Mouse (Mus musculus) neural tube, embryonic 11.5 days (tissue): ENCODE measurements around the gene Cdh13. TPM values are rescaled to one million over a fixed set of nuclear protein-coding genes. Genes with fewer than 3 reads are reported as not detected.

Experiments used
- ATAC-seq: fragments of 200-750 bp; cut with Nextera tagmentation; 2 replicates; pipeline ENCODE4 v1.8.0; 2017; ENCODE audit warnings: moderate number of reproducible peaks, mild to moderate bottlenecking, moderate TSS enrichment, moderate library complexity; ENCODE audit not compliant: insufficient read depth, low FRiP score, low TSS enrichment
- DNase-seq: peaks from one replicate; pipeline ENCODE4 v3.0.0-alpha.2; 2015; ENCODE audit warnings: low spot score
- H3K27ac ChIP-seq: fragments of 300-500 bp; sonication (generic); 2 replicates; pipeline ENCODE4 v1.5.1; 2014; ENCODE audit warnings: low read depth, mild to moderate bottlenecking, low read length
- H3K27me3 ChIP-seq: fragments of 300-500 bp; sonication (generic); 2 replicates; pipeline ENCODE4 v1.6.1; 2014; ENCODE audit warnings: mild to moderate bottlenecking, low read length, mixed read lengths; ENCODE audit not compliant: control insufficient read depth, insufficient read depth
- H3K36me3 ChIP-seq: fragments of 300-500 bp; sonication (generic); 2 replicates; pipeline ENCODE4 v1.6.1; 2014; ENCODE audit warnings: mild to moderate bottlenecking, low read length, moderate library complexity, mixed read lengths; ENCODE audit not compliant: control insufficient read depth, insufficient read depth
- H3K4me1 ChIP-seq: fragments of 300-500 bp; sonication (generic); 2 replicates; pipeline ENCODE4 v1.6.1; 2014; ENCODE audit warnings: low read length, mixed read lengths; ENCODE audit not compliant: control insufficient read depth, insufficient read depth
- H3K4me2 ChIP-seq: fragments of 300-500 bp; sonication (generic); 2 replicates; pipeline ENCODE4 v1.6.1; 2014; ENCODE audit warnings: low read depth, mild to moderate bottlenecking, moderate library complexity
- H3K4me3 ChIP-seq: fragments of 300-500 bp; sonication (generic); 2 replicates; pipeline ENCODE4 v1.5.1; 2014; ENCODE audit warnings: low read depth, low read length
- H3K9ac ChIP-seq: fragments of 300-500 bp; sonication (generic); 2 replicates; pipeline ENCODE4 v1.6.1; 2014; ENCODE audit warnings: mild to moderate bottlenecking, low read length
- H3K9me3 ChIP-seq: fragments of 300-500 bp; sonication (generic); 2 replicates; pipeline ENCODE4 v1.6.1; 2016; ENCODE audit warnings: low read length; ENCODE audit not compliant: control insufficient read depth
- WGBS: fragments of 180-500 bp; shearing (Covaris S2); extraction: QIAGEN DNeasy Blood & Tissue Kit; methylation state at CpG from one replicate; pipeline ENCODE4 v1.1.7; 2014; 5-methylcytosine and 5-hydroxymethylcytosine counted together
- polyA plus RNA-seq: library from polyadenylated mRNA; unstranded; fragments of >200 nt; fragmentation: Nextera tagmentation; extraction: Ambion mirVana; gene quantifications from 2 replicates; pipeline ENCODE4 v1.2.1, GENCODE M21; 2014

Cdh13 gene
- polyA plus RNA-seq, 1 experiment from 2014 or later, result 20.5 TPM

GRCm38 (mm10) chr8:119164076-119164475 is 880.5 kb downstream of the Cdh13 start:
- DNase-seq (peak; percentile 57), ATAC-seq (no peak)
- H3K4me3 ChIP-seq, result no peak overlapping the region
- no peaks in the 10 kb centered on the region for H3K27me3 ChIP-seq
- H3K9ac ChIP-seq, result no peak overlapping the region
- no peaks in the 10 kb centered on the region for H3K4me1 ChIP-seq
- H3K9me3 ChIP-seq, result no peaks in the 10 kb centered on the region
- no peak overlapping the region for H3K27ac ChIP-seq
- H3K36me3 ChIP-seq, result no peaks in the 10 kb centered on the region
- H3K4me2 ChIP-seq, result no peak overlapping the region
- 56% methylated on average over 5 of the region's 5 CpGs for WGBS

- Histone ChIP-seq H3K9ac (no peak overlapping the region), H3K4me3 (no peak overlapping the region), H3K27ac (no peak overlapping the region), H3K36me3 (no peaks in the 10 kb centered on the region), H3K27me3 (no peaks in the 10 kb centered on the region), H3K9me3 (no peaks in the 10 kb centered on the region), H3K4me2 (no peak overlapping the region), H3K4me1 (no peaks in the 10 kb centered on the region)
- DNase-seq, result no peak
- no peak for ATAC-seq
- WGBS, result 81% methylated on average over 6 of the region's 6 CpGs
Observed at GRCm38 (mm10) chr8:119177226-119177935, 893.8 kb downstream of the Cdh13 start.

- no peaks in the 10 kb centered on the region for H3K36me3 ChIP-seq
- no peak overlapping the region for H3K27ac ChIP-seq
- H3K9me3 ChIP-seq, result no peaks in the 10 kb centered on the region
- no peak overlapping the region for H3K9ac ChIP-seq
- H3K4me3 ChIP-seq, result no peak overlapping the region
- DNase-seq (no peak), ATAC-seq (no peak)
- 69% methylated on average over 13 of the region's 13 CpGs for WGBS
- H3K4me1 ChIP-seq, result no peaks in the 10 kb centered on the region
- H3K4me2 ChIP-seq, result no peak overlapping the region
- no peaks in the 10 kb centered on the region for H3K27me3 ChIP-seq
Observed at GRCm38 (mm10) chr8:119180626-119181025, 897.1 kb downstream of the Cdh13 start.

- Histone ChIP-seq H3K27ac (no peak overlapping the region), H3K4me2 (no peak overlapping the region), H3K27me3 (no peaks in the 10 kb centered on the region), H3K9ac (no peak overlapping the region), H3K36me3 (no peaks in the 10 kb centered on the region), H3K4me1 (no peaks in the 10 kb centered on the region), H3K4me3 (no peak overlapping the region), H3K9me3 (no peaks in the 10 kb centered on the region)
- ATAC-seq (no peak), DNase-seq (peak; percentile 36)
- WGBS, result 64% methylated on average over 8 of the region's 8 CpGs
Observed at GRCm38 (mm10) chr8:119195695-119196094, 912.2 kb downstream of the Cdh13 start.

GRCm38 (mm10) chr8:119196486-119197150 is 913.1 kb downstream of the Cdh13 start:
- H3K27me3 ChIP-seq, result no peaks in the 10 kb centered on the region
- H3K9ac ChIP-seq, result no peak overlapping the region
- 91% methylated on average over 10 of the region's 10 CpGs for WGBS
- no peak overlapping the region for H3K4me2 ChIP-seq
- H3K9me3 ChIP-seq, result no peaks in the 10 kb centered on the region
- ATAC-seq, result no peak
- H3K4me3 ChIP-seq, result no peak overlapping the region
- H3K36me3 ChIP-seq, result no peaks in the 10 kb centered on the region
- no peak overlapping the region for H3K27ac ChIP-seq
- H3K4me1 ChIP-seq, result no peaks in the 10 kb centered on the region
- no peak for DNase-seq

- Histone ChIP-seq H3K27ac (no peak overlapping the region), H3K4me2 (no peak overlapping the region), H3K9me3 (peaks cover 3% of the 10 kb centered on the region; the same call in 1 of the 2 replicates), H3K36me3 (no peaks in the 10 kb centered on the region), H3K27me3 (no peaks in the 10 kb centered on the region), H3K4me1 (no peaks in the 10 kb centered on the region), H3K9ac (no peak overlapping the region), H3K4me3 (no peak overlapping the region)
- 91% methylated on average over 9 of the region's 9 CpGs for WGBS
- ATAC-seq (no peak), DNase-seq (no peak)
Observed at GRCm38 (mm10) chr8:119208567-119208966, 925.0 kb downstream of the Cdh13 start.

GRCm38 (mm10) chr8:119224547-119224946 is 941.0 kb downstream of the Cdh13 start:
- Histone ChIP-seq H3K4me3 (no peak overlapping the region), H3K27ac (no peak overlapping the region), H3K27me3 (no peaks in the 10 kb centered on the region), H3K36me3 (no peaks in the 10 kb centered on the region), H3K9me3 (no peaks in the 10 kb centered on the region), H3K4me2 (no peak overlapping the region), H3K4me1 (no peaks in the 10 kb centered on the region), H3K9ac (no peak overlapping the region)
- whole genome bisulfite sequencing, result 3% methylated on average over 1 of the region's 1 CpGs
- DNase-seq (peak; percentile 37), ATAC-seq (no peak)

GRCm38 (mm10) chr8:119245181-119245580 is 961.6 kb downstream of the Cdh13 start:
- no peak for DNase-seq
- Histone ChIP-seq H3K9ac (no peak overlapping the region), H3K9me3 (no peaks in the 10 kb centered on the region), H3K4me3 (no peak overlapping the region), H3K27me3 (no peaks in the 10 kb centered on the region), H3K4me1 (no peaks in the 10 kb centered on the region), H3K4me2 (no peak overlapping the region), H3K27ac (no peak overlapping the region), H3K36me3 (no peaks in the 10 kb centered on the region)
- 52% methylated on average over 4 of the region's 4 CpGs for WGBS
- ATAC-seq, result no peak

- ATAC-seq, result no peak
- Histone ChIP-seq H3K4me3 (no peak overlapping the region), H3K9ac (no peak overlapping the region), H3K4me2 (no peak overlapping the region), H3K27ac (no peak overlapping the region), H3K9me3 (no peaks in the 10 kb centered on the region), H3K36me3 (no peaks in the 10 kb centered on the region), H3K27me3 (no peaks in the 10 kb centered on the region), H3K4me1 (no peaks in the 10 kb centered on the region)
- 36% methylated on average over 1 of the region's 1 CpGs for WGBS
- DNase-seq, result no peak
Observed at GRCm38 (mm10) chr8:119245641-119246040, 962.1 kb downstream of the Cdh13 start.
